Mouse (Mus musculus) MEL (cell line): ENCODE data around the gene Tspan2. TPM values are rescaled to one million over a fixed set of nuclear protein-coding genes. Genes with fewer than 3 reads are reported as not detected.

Experiments
- DNase-seq: peaks from one replicate; pipeline ENCODE4 v3.0.0; 2011; ENCODE audit warnings: low read depth, low spot score
- H3K27ac ChIP-seq: 2 replicates; pipeline ENCODE4 v1.5.1; 2012; ENCODE audit warnings: low read depth, mild to moderate bottlenecking, control low read depth, low read length, moderate library complexity; ENCODE audit not compliant: control insufficient read depth
- H3K27me3 ChIP-seq, 2 experiments: fragments of 150-350 bp in 1 of 2; sonication (generic) in 1 of 2; 2 replicates each; pipeline ENCODE4 v1.6.1; 2012; ENCODE audit warnings: low read length in 2 of 2, mild to moderate bottlenecking in 2 of 2, improper control_type of control experiment in 1 of 2, moderate library complexity in 1 of 2; ENCODE audit not compliant: insufficient read depth in 2 of 2, control insufficient read depth in 1 of 2
- H3K36me3 ChIP-seq, 2 experiments: 2 replicates each; pipeline ENCODE4 v1.6.1; 2012 to 2014; ENCODE audit warnings: low read length in 2 of 2, improper control_type of control experiment in 1 of 2, inconsistent platforms in 1 of 2, mild to moderate bottlenecking in 1 of 2; ENCODE audit not compliant: insufficient read depth in 2 of 2, control insufficient read depth in 1 of 2
- H3K4me1 ChIP-seq, 2 experiments: fragments of 150-350 bp in 1 of 2; sonication (generic) in 1 of 2; 2 replicates each; pipeline ENCODE4 v1.6.1; 2012; ENCODE audit warnings: low read length in 2 of 2, improper control_type of control experiment in 1 of 2, mild to moderate bottlenecking in 1 of 2; ENCODE audit not compliant: insufficient read depth in 2 of 2, control insufficient read depth in 1 of 2
- H3K4me3 ChIP-seq, 2 experiments: fragments of 150-350 bp in 1 of 2; sonication (generic) in 1 of 2; 2 replicates each; pipeline ENCODE4 v1.5.1; 2012; ENCODE audit warnings: low read depth in 2 of 2, low read length in 2 of 2, mild to moderate bottlenecking in 2 of 2, moderate library complexity in 2 of 2, control low read depth in 1 of 2, improper control_type of control experiment in 1 of 2; ENCODE audit not compliant: control insufficient read depth in 1 of 2, insufficient read depth in 1 of 2
- H3K79me2 ChIP-seq: 2 replicates; pipeline ENCODE4 v1.6.1; 2012; ENCODE audit warnings: mild to moderate bottlenecking, low read length, moderate library complexity; ENCODE audit not compliant: control insufficient read depth, poor library complexity, insufficient read depth
- H3K9ac ChIP-seq: 2 replicates; pipeline ENCODE4 v1.6.1; 2012; ENCODE audit warnings: low read depth, mild to moderate bottlenecking, control low read depth, low read length, moderate library complexity; ENCODE audit not compliant: control insufficient read depth, poor library complexity, severe bottlenecking
- H3K9me3 ChIP-seq: fragments of 150-350 bp; sonication (generic); replicated peaks from 2 replicates; pipeline ENCODE4 v1.6.1; 2012; ENCODE audit warnings: mild to moderate bottlenecking, low read length, improper control_type of control experiment, moderate library complexity; ENCODE audit not compliant: insufficient read depth
- CHD1 ChIP-seq: IDR thresholded peaks from 2 replicates; pipeline ENCODE4 v1.6.1; 2012; ENCODE audit warnings: low read depth, mild to moderate bottlenecking, inconsistent platforms, low read length, improper control_type of control experiment
- CHD2 ChIP-seq: IDR thresholded peaks from 2 replicates; pipeline ENCODE4 v1.6.1; 2011; ENCODE audit warnings: low read length, improper control_type of control experiment
- CTCF ChIP-seq, 3 experiments: IDR thresholded peaks in 2 of 3; conservative IDR thresholded peaks in 1 of 3; 2 replicates each; pipeline ENCODE4 v1.5.1; 2011 to 2012; ENCODE audit warnings: low read length in 3 of 3, low read depth in 2 of 3, mild to moderate bottlenecking in 2 of 3, improper control_type of control experiment in 1 of 3, inconsistent platforms in 1 of 3, mixed read lengths in 1 of 3, moderate library complexity in 1 of 3; ENCODE audit not compliant: control insufficient read depth in 1 of 3, insufficient read depth in 1 of 3, poor library complexity in 1 of 3, severe bottlenecking in 1 of 3
- E2F4 ChIP-seq: IDR thresholded peaks from 2 replicates; pipeline ENCODE4 v1.6.1; 2011; ENCODE audit warnings: low read depth, low read length, improper control_type of control experiment, borderline replicate concordance
- ELF1 ChIP-seq: IDR thresholded peaks from 2 replicates; pipeline ENCODE4 v1.6.1; 2014; ENCODE audit warnings: low read depth, mild to moderate bottlenecking, inconsistent platforms, low read length, improper control_type of control experiment, moderate library complexity
- EP300 ChIP-seq, 2 experiments: IDR thresholded peaks; 2 replicates each; pipeline ENCODE4 v1.6.1; 2011; ENCODE audit warnings: improper control_type of control experiment in 2 of 2, low read length in 2 of 2, low read depth in 1 of 2, mild to moderate bottlenecking in 1 of 2
- HCFC1 ChIP-seq: IDR thresholded peaks from 2 replicates; pipeline ENCODE4 v1.6.1; 2012; ENCODE audit warnings: low read depth, mild to moderate bottlenecking, inconsistent platforms, low read length, improper control_type of control experiment, moderate library complexity
- MAX ChIP-seq: IDR thresholded peaks from 2 replicates; pipeline ENCODE4 v1.6.1; 2011; ENCODE audit warnings: low read length, improper control_type of control experiment
- MEF2A ChIP-seq: IDR thresholded peaks from 2 replicates; pipeline ENCODE4 v1.6.1; 2014; ENCODE audit warnings: low read depth, mild to moderate bottlenecking, inconsistent platforms, low read length, improper control_type of control experiment; ENCODE audit not compliant: poor library complexity, insufficient replicate concordance, severe bottlenecking; ENCODE audit errors: extremely low read depth
- MXI1 ChIP-seq: IDR thresholded peaks from 2 replicates; pipeline ENCODE4 v1.6.1; 2011; ENCODE audit warnings: mild to moderate bottlenecking, low read depth, low read length, improper control_type of control experiment
- MYC ChIP-seq: IDR thresholded peaks from 2 replicates; pipeline ENCODE4 v1.6.1; 2011; ENCODE audit warnings: low read depth, mild to moderate bottlenecking, low read length, improper control_type of control experiment, moderate library complexity
- POLR2A ChIP-seq, 2 experiments: IDR thresholded peaks; 2 replicates each; pipeline ENCODE4 v1.6.1; 2011 to 2012; ENCODE audit warnings: low read length in 2 of 2, mild to moderate bottlenecking in 2 of 2, control low read depth in 1 of 2, improper control_type of control experiment in 1 of 2, low read depth in 1 of 2, moderate library complexity in 1 of 2; ENCODE audit not compliant: control insufficient read depth in 1 of 2, insufficient read depth in 1 of 2, poor library complexity in 1 of 2
- POLR2AphosphoS2 ChIP-seq: IDR thresholded peaks from 2 replicates; pipeline ENCODE4 v1.6.1; 2011; ENCODE audit warnings: low read length, improper control_type of control experiment
- RAD21 ChIP-seq: IDR thresholded peaks from 2 replicates; pipeline ENCODE4 v1.6.1; 2011; ENCODE audit warnings: mild to moderate bottlenecking, low read depth, low read length, improper control_type of control experiment
- RCOR1 ChIP-seq: IDR thresholded peaks from 2 replicates; pipeline ENCODE4 v1.6.1; 2012; ENCODE audit warnings: low read depth, mild to moderate bottlenecking, inconsistent platforms, low read length, improper control_type of control experiment
- SIN3A ChIP-seq: IDR thresholded peaks from 2 replicates; pipeline ENCODE4 v1.6.1; 2012; ENCODE audit warnings: low read length, improper control_type of control experiment, inconsistent platforms
- SMC3 ChIP-seq: IDR thresholded peaks from 2 replicates; pipeline ENCODE4 v1.6.1; 2011; ENCODE audit warnings: low read depth, low read length, improper control_type of control experiment
- TBP ChIP-seq: IDR thresholded peaks from 2 replicates; pipeline ENCODE4 v1.8.0; 2011; ENCODE audit warnings: low read depth, low read length, improper control_type of control experiment
- UBTF ChIP-seq: IDR thresholded peaks from 2 replicates; pipeline ENCODE4 v1.6.1; 2012; ENCODE audit warnings: low read depth, mild to moderate bottlenecking, inconsistent platforms, low read length, improper control_type of control experiment, moderate library complexity, borderline replicate concordance; ENCODE audit not compliant: insufficient read depth
- USF1 ChIP-seq: IDR thresholded peaks from 2 replicates; pipeline ENCODE4 v1.6.1; 2014; ENCODE audit warnings: low read depth, mild to moderate bottlenecking, inconsistent platforms, low read length, improper control_type of control experiment, moderate library complexity
- ZC3H11A ChIP-seq: IDR thresholded peaks from 2 replicates; pipeline ENCODE4 v1.6.1; 2012; ENCODE audit warnings: low read depth, mild to moderate bottlenecking, inconsistent platforms, low read length, improper control_type of control experiment
- ZKSCAN1 ChIP-seq: IDR thresholded peaks from 2 replicates; pipeline ENCODE4 v1.6.1; 2012; ENCODE audit warnings: low read depth, mild to moderate bottlenecking, inconsistent platforms, low read length, improper control_type of control experiment, moderate library complexity
- ZNF384 ChIP-seq: IDR thresholded peaks from 2 replicates; pipeline ENCODE4 v1.6.1; 2012; ENCODE audit warnings: low read depth, mild to moderate bottlenecking, inconsistent platforms, low read length, improper control_type of control experiment
- polyA plus RNA-seq, 2 experiments: library from polyadenylated mRNA; stranded (reverse) in 1 of 2; unstranded in 1 of 2; fragments of >175 nt in 1 of 2; fragments of >200 nt in 1 of 2; gene quantifications; 2 replicates each; pipeline versions ENCODE4 v1.2.1 to v1.2.4; 2012; ENCODE audit warnings: low replicate concordance in 2 of 2, low read depth in 1 of 2; ENCODE audit not compliant: insufficient read length in 2 of 2, insufficient read depth in 1 of 2, missing spikeins in 1 of 2
- total RNA-seq: library from RNA; depleted of rRNA; stranded (reverse); fragments of 300-350 nt; gene quantifications from 2 replicates; pipeline ENCODE4 v1.2.3, GENCODE M21; 2012

The Tspan2 gene
- total and polyA plus RNA-seq, 3 experiments, result not detected

GRCm38 (mm10) chr3:102701902-102702544 is 32.3 kb upstream of the Tspan2 start:
- Histone ChIP-seq H3K4me3 (no peak overlapping the region), H3K36me3 (no peaks in the 10 kb centered on the region), H3K9ac (no peak overlapping the region), H3K79me2 (no peaks in the 10 kb centered on the region), H3K27me3 (no peaks in the 10 kb centered on the region), H3K27ac (no peak overlapping the region), H3K9me3 (no peaks in the 10 kb centered on the region), H3K4me1 (no peaks in the 10 kb centered on the region)
- DNase-seq, result peak; percentile 57
- TF ChIP-seq RAD21 (peak; percentile 43), CTCF (IDR thresholded peaks at IDR 0.05 in 2 of 3, conservative IDR thresholded peaks at IDR 0.05 in 1 of 3; ENCODE audit: control insufficient read depth in 1 of 3, insufficient read depth in 1 of 3, low read depth in 2 of 3, low read length in 3 of 3, poor library complexity in 1 of 3, severe bottlenecking in 1 of 3) (peak; percentile 41 to 70 (median 49)), SMC3 (peak; percentile 74), ZC3H11A (0 out of 2 replicates have a peak, but pooled peaks have one; percentile 16), EP300 (IDR thresholded peaks at IDR 0.05; ENCODE audit: low read depth in 1 of 2, low read length in 2 of 2) (no peak)

GRCm38 (mm10) chr3:102704001-102704401 is 30.3 kb upstream of the Tspan2 start:
- Histone ChIP-seq H3K27me3 (no peaks in the 10 kb centered on the region; a peak in 1 of 4 replicates), H3K36me3 (no peaks in the 10 kb centered on the region), H3K4me3 (no peak overlapping the region), H3K9me3 (no peaks in the 10 kb centered on the region)
- TF ChIP-seq TBP, result no peak
- TF ChIP-seq RCOR1, result no peak
- TF ChIP-seq POLR2AphosphoS2, result no peak
- TF ChIP-seq CHD1, result no peak
- TF ChIP-seq MXI1, result no peak
- TF ChIP-seq UBTF, result no peak
- TF ChIP-seq MEF2A, result no peak
- TF ChIP-seq ZNF384, result no peak
- TF ChIP-seq MAX, result no peak
- TF ChIP-seq HCFC1, result no peak
- TF ChIP-seq MYC, result no peak
- TF ChIP-seq CTCF (IDR thresholded peaks at IDR 0.05 in 2 of 3, conservative IDR thresholded peaks at IDR 0.05 in 1 of 3; ENCODE audit: control insufficient read depth in 1 of 3, insufficient read depth in 1 of 3, low read depth in 2 of 3, low read length in 3 of 3, poor library complexity in 1 of 3, severe bottlenecking in 1 of 3), result no peak
- no peak for TF ChIP-seq SIN3A
- no peak for TF ChIP-seq EP300 (IDR thresholded peaks at IDR 0.05; ENCODE audit: low read depth in 1 of 2, low read length in 2 of 2)
- no peak for TF ChIP-seq ZKSCAN1
- TF ChIP-seq CHD2, result no peak
- no peak for TF ChIP-seq E2F4
- no peak for TF ChIP-seq POLR2A (IDR thresholded peaks at IDR 0.05; ENCODE audit: control insufficient read depth in 1 of 2, insufficient read depth in 1 of 2, low read depth in 1 of 2, low read length in 2 of 2, poor library complexity in 1 of 2)
- TF ChIP-seq USF1, result no peak
- TF ChIP-seq ELF1, result no peak
- TF ChIP-seq, all 39 proteins: peak for 0
- Histone ChIP-seq H3K4me1 (no peaks in the 10 kb centered on the region), H3K79me2 (no peaks in the 10 kb centered on the region), H3K9ac (no peak overlapping the region), H3K27ac (no peak overlapping the region)
- no peak for DNase-seq
